Mouse (Mus musculus) embryonic facial prominence, embryonic 15.5 days (tissue): ENCODE results near the gene Fat4. TPM values are rescaled to one million over a fixed set of nuclear protein-coding genes. Genes with fewer than 3 reads are reported as not detected.

Source experiments
- ATAC-seq: fragments of 200-750 bp; cut with Nextera tagmentation; 2 replicates; pipeline ENCODE4 v1.8.0; 2017; ENCODE audit warnings: low read depth, moderate TSS enrichment; ENCODE audit not compliant: insufficient number of reproducible peaks, low FRiP score, low TSS enrichment
- H3K27ac ChIP-seq: fragments of 300-500 bp; sonication (generic); replicated peaks from 2 replicates; pipeline ENCODE4 v1.5.1; 2015; ENCODE audit warnings: mild to moderate bottlenecking, inconsistent platforms
- H3K27me3 ChIP-seq: fragments of 300-500 bp; sonication (generic); 2 replicates; pipeline ENCODE4 v1.6.1; 2015; ENCODE audit warnings: inconsistent platforms
- H3K36me3 ChIP-seq: fragments of 300-500 bp; sonication (generic); 2 replicates; pipeline ENCODE4 v1.6.1; 2015; ENCODE audit warnings: mild to moderate bottlenecking, inconsistent platforms
- H3K4me1 ChIP-seq: fragments of 300-500 bp; sonication (generic); 2 replicates; pipeline ENCODE4 v1.6.1; 2015; ENCODE audit warnings: inconsistent platforms
- H3K4me2 ChIP-seq: fragments of 300-500 bp; sonication (generic); replicated peaks from 2 replicates; pipeline ENCODE4 v1.6.1; 2015; ENCODE audit warnings: mild to moderate bottlenecking, inconsistent platforms
- H3K4me3 ChIP-seq: fragments of 300-500 bp; sonication (generic); replicated peaks from 2 replicates; pipeline ENCODE4 v1.5.1; 2015; ENCODE audit warnings: mild to moderate bottlenecking, inconsistent platforms
- H3K9ac ChIP-seq: fragments of 300-500 bp; sonication (generic); 2 replicates; pipeline ENCODE4 v1.6.1; 2015; ENCODE audit warnings: inconsistent platforms
- H3K9me3 ChIP-seq: fragments of 300-500 bp; sonication (generic); replicated peaks from 2 replicates; pipeline ENCODE4 v1.6.1; 2016; ENCODE audit warnings: inconsistent platforms
- WGBS: fragments of 180-500 bp; shearing (Covaris S2); methylation state at CpG from one replicate; pipeline ENCODE4 v1.1.7; 2015; 5-methylcytosine and 5-hydroxymethylcytosine counted together
- polyA plus RNA-seq: library from polyadenylated mRNA; unstranded; fragments of >200 nt; fragmentation: Nextera tagmentation; extraction: Ambion mirVana; gene quantifications from 2 replicates; pipeline ENCODE4 v1.2.1, GENCODE M21; 2015

Gene Fat4
- polyA plus RNA-seq, 1 experiment from 2014 or later, result 9.5 TPM

DNA sequence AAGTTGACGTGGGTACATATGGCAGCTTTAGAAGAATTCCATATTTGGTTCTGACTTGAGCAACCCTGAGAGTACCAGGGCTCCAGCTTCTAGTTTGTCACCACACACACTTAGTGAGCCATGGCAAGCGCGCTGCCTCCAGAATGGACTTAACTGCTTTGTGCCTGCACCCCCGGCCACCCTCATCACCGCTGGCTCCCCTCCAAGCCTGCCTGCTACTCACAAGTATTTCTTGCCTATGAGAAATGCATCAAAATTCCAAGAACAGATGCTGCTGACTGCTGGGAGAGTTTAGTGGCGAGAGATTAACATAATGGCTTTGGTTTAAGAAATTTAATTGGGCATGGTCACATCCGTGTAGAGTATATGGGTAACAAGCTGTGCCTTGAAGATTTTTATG lies 48.0 kb downstream of the Fat4 start:
- Histone ChIP-seq H3K27me3 (no peaks in the 10 kb centered on the region), H3K9me3 (no peaks in the 10 kb centered on the region), H3K4me3 (no peak overlapping the region), H3K4me2 (peak overlapping the region; percentile 17; the same call in 1 of the 2 replicates), H3K4me1 (peaks cover 40% of the 10 kb centered on the region), H3K9ac (no peak overlapping the region), H3K27ac (no peak overlapping the region; the same call in 1 of the 2 replicates), H3K36me3 (no peaks in the 10 kb centered on the region)
- WGBS, result 31% methylated on average over 7 of the region's 7 CpGs
- ATAC-seq, result no peak

DNA sequence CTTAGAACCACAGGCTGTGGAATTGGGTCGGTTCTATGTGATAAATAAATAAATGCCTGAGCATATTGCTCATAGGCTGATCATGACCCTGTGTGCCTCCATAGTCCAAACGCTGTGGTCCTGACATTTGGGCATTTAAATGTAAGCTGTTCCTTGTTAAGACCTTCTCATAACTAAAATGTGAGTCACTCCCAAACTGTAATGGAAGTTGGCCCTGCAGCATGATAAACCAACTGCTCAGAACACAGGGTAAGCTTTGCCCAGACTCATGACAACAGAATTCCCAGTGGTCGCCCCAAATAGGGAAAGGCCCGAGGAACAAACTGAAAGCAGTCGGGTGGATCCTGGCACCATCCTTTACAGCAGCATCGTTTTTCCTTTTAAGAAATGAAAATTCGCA lies 49.7 kb downstream of the Fat4 start:
- 0 out of 2 replicates have a peak overlapping the region, but pooled peaks have one; percentile 5 for H3K27ac ChIP-seq
- H3K36me3 ChIP-seq, result no peaks in the 10 kb centered on the region
- H3K4me1 ChIP-seq, result peaks cover 44% of the 10 kb centered on the region
- H3K27me3 ChIP-seq, result no peaks in the 10 kb centered on the region
- H3K9me3 ChIP-seq, result no peaks in the 10 kb centered on the region
- no peak overlapping the region for H3K4me2 ChIP-seq
- ATAC-seq, result no peak
- 59% methylated on average over 7 of the region's 7 CpGs for WGBS
- H3K9ac ChIP-seq, result no peak overlapping the region
- no peak overlapping the region for H3K4me3 ChIP-seq

DNA sequence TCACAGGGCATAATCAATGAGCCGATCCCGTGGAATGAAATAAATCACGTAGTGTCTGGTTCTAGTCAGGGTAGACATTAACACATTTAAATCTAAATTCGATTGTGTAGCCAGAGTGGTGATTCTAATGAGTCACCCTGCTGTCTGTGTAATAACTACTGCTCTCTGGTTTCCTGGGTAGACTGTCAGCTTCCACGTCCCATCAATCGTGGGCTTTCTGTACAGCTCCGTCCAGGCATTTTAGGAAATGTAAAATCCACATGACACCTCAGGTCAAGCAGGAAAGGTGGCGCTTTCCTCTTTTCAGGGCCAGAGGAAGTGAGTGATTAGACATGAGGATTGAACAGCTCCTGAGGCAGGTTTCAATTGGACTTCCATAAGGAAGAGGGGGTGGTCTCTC lies 50.4 kb downstream of the Fat4 start:
- no peak overlapping the region for H3K4me3 ChIP-seq
- no peak overlapping the region; the same call in 1 of the 2 replicates for H3K27ac ChIP-seq
- no peaks in the 10 kb centered on the region for H3K9me3 ChIP-seq
- no peaks in the 10 kb centered on the region for H3K27me3 ChIP-seq
- no peaks in the 10 kb centered on the region for H3K36me3 ChIP-seq
- H3K4me1 ChIP-seq, result peaks cover 44% of the 10 kb centered on the region
- WGBS, result 68% methylated on average over 8 of the region's 8 CpGs
- no peak overlapping the region for H3K9ac ChIP-seq
- H3K4me2 ChIP-seq, result no peak overlapping the region
- no peak for ATAC-seq

DNA sequence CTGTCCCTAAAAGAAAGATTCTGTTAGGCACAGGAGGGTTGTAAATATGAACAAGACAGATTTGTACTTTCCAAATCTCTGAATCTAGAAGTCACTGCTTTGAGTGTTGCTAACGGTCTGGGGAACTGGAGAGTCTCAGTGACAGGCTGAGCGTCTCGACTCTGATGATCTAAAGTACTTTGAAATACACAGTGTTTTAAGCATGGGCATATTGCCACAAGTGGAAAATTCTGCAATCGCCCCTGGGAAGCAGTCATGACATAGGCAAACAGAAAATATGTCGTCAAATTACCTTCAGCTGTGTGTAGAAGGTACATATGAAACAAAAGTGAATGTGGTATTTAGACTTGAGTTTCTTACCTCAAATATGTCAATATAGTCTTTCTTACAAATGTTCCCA lies 51.4 kb downstream of the Fat4 start:
- H3K9me3 ChIP-seq, result no peaks in the 10 kb centered on the region
- no peak overlapping the region for H3K4me2 ChIP-seq
- H3K27me3 ChIP-seq, result no peaks in the 10 kb centered on the region
- H3K9ac ChIP-seq, result no peak overlapping the region
- 28% methylated on average over 5 of the region's 5 CpGs for WGBS
- ATAC-seq, result no peak
- no peak overlapping the region for H3K27ac ChIP-seq
- H3K4me3 ChIP-seq, result no peak overlapping the region
- peaks cover 44% of the 10 kb centered on the region for H3K4me1 ChIP-seq
- peaks cover 5% of the 10 kb centered on the region; the same call in 1 of the 2 replicates for H3K36me3 ChIP-seq

DNA sequence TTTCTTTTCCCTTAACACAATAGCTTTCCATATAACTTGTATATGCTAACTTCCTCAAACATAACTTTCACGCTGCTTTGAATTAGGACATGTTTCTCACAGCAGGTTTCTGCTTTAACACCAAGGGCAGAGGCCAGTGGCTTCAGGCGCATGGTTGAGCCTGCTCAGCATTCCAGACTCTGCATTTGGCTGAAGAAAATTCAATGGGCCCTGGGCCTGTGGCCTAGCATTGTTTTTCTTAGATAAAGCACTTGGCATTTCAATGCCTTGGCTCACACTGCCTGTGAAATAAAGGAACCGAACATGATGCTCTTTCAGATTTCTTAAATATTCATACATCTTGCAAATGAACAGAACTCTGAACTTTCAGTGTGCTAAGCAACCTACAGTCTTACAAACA lies 52.8 kb downstream of the Fat4 start:
- Histone ChIP-seq H3K27ac (no peak overlapping the region), H3K36me3 (peaks cover 6% of the 10 kb centered on the region; the same call in 1 of the 2 replicates)
- ATAC-seq, result no peak

DNA sequence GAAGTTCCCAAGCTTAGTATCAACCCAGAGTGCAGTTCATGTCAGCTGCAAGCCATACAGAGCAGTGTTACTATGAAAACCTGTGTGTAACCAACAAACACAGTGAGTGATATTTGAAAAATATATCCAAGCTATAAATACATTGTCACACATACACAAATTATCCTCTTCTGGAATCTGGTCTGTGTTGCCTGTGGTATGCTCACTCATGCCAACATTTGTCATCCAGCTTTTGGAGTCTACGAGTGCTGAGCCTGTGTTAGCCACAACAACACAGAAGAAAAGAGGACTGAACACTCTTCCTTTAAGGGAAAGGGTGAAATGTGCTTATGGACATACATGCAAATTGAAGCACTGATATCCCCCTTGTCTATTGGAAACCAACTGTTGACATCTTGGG lies 53.6 kb downstream of the Fat4 start:
- Histone ChIP-seq H3K9me3 (no peaks in the 10 kb centered on the region), H3K27ac (no peak overlapping the region), H3K27me3 (no peaks in the 10 kb centered on the region), H3K36me3 (peaks cover 6% of the 10 kb centered on the region; the same call in 1 of the 2 replicates), H3K4me1 (peaks cover 33% of the 10 kb centered on the region), H3K4me3 (no peak overlapping the region), H3K9ac (no peak overlapping the region), H3K4me2 (no peak overlapping the region)
- no peak for ATAC-seq
- WGBS, result 33% methylated on average over 1 of the region's 1 CpGs

More for the DNA sequence above, 52.8 kb downstream of the Fat4 start:
- no peaks in the 10 kb centered on the region for H3K9me3 ChIP-seq
- H3K9ac ChIP-seq, result no peak overlapping the region
- peaks cover 38% of the 10 kb centered on the region for H3K4me1 ChIP-seq
- no peak overlapping the region for H3K4me3 ChIP-seq
- no peak overlapping the region for H3K4me2 ChIP-seq
- WGBS, result 41% methylated on average over 3 of the region's 3 CpGs
- H3K27me3 ChIP-seq, result no peaks in the 10 kb centered on the region

DNA sequence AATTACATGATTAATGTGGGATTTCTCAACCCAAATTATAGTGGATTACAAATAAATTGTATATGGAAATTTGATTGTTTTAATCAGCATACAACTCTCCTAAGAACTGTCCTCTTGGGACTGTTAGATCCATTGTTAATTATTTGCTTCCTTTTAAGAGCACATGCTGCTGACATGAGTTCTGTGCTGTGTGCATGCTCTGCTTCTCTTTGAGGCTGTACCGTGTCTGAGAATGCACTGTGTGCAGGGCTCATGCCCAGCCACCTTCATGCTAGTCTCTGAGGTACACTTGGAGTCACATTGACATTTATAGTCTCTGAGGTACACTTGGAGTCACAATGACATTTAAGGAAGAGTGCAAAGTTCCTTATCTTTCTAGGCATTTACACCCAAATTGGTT lies 58.4 kb downstream of the Fat4 start:
- Histone ChIP-seq H3K27ac (no peak overlapping the region), H3K9ac (no peak overlapping the region), H3K4me1 (peaks cover under 1% of the 10 kb centered on the region; the same call in 1 of the 2 replicates), H3K4me2 (no peak overlapping the region), H3K27me3 (no peaks in the 10 kb centered on the region), H3K36me3 (peaks cover 15% of the 10 kb centered on the region; the same call in 1 of the 2 replicates), H3K9me3 (no peaks in the 10 kb centered on the region), H3K4me3 (no peak overlapping the region)
- no peak for ATAC-seq
- WGBS, result 71% methylated on average over 1 of the region's 1 CpGs

DNA sequence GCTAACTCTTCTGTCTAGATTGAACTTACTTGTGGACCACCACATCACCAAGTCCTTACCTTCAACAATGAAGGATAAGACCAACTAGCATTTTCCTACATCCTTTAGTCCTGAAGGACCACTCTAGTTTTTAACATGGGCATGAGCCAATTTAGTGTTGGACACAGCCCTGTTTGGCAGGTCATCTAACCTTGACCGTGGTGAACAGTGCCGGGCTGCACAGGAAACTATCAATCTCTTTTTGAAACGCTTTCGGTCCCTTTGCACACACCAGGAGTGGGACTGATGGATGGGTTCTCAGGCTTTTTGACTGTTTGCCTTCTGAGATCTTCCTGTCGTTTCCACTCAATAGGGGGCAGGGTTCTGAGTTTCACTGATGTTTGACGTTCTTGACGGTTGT lies 61.0 kb downstream of the Fat4 start:
- H3K9me3 ChIP-seq, result no peaks in the 10 kb centered on the region
- no peaks in the 10 kb centered on the region for H3K27me3 ChIP-seq
- H3K4me1 ChIP-seq, result no peaks in the 10 kb centered on the region
- H3K9ac ChIP-seq, result no peak overlapping the region
- no peak overlapping the region for H3K27ac ChIP-seq
- no peak for ATAC-seq
- 79% methylated on average over 7 of the region's 7 CpGs for WGBS
- H3K4me3 ChIP-seq, result no peak overlapping the region
- no peak overlapping the region for H3K4me2 ChIP-seq
- H3K36me3 ChIP-seq, result peaks cover 25% of the 10 kb centered on the region

DNA sequence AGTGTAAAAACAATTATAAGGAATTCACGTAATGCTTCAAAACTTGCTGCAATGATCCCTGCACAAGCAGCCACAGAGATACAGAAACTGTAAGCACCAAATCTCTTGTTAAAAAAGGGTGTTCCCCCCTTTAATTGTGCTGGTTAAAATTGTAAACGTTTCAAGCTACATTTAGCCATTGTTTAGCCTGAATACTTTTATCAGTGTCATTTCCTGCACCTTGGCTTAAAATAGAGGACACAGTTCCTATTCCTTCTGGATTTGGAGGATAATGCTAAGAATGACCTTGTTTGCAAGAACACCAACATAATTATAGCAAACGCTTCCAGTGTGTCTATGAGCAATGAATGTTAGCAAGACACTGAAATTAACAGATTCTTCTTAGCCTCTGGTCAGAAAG lies 65.9 kb downstream of the Fat4 start:
- no peaks in the 10 kb centered on the region for H3K4me1 ChIP-seq
- WGBS, result 62% methylated on average over 3 of the region's 3 CpGs
- no peak overlapping the region for H3K4me2 ChIP-seq
- ATAC-seq, result no peak
- peaks cover 31% of the 10 kb centered on the region for H3K36me3 ChIP-seq
- no peak overlapping the region for H3K27ac ChIP-seq
- H3K9me3 ChIP-seq, result no peaks in the 10 kb centered on the region
- no peaks in the 10 kb centered on the region for H3K27me3 ChIP-seq
- no peak overlapping the region for H3K9ac ChIP-seq
- no peak overlapping the region for H3K4me3 ChIP-seq

DNA sequence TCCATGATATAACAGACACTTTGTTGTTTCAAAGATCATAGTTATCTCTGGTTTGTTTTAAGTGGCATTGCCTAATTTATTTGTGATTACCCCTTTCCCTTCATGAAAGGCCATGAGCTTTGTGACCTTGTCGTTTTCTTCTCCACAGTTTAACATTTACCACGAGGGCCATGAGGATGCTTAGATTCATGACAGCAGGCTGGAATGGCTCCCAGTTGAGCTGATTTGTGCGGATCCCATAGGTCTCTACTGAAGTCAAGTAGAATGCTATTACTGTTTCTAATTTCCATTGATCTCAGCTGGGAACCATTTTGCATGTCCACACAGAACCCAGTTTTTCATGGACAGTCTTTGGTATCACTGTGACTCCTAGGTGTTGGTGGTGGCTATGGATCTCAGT lies 67.5 kb downstream of the Fat4 start:
- Histone ChIP-seq H3K4me1 (no peaks in the 10 kb centered on the region), H3K36me3 (peaks cover 38% of the 10 kb centered on the region), H3K27ac (no peak overlapping the region), H3K4me3 (no peak overlapping the region), H3K27me3 (no peaks in the 10 kb centered on the region), H3K9ac (no peak overlapping the region), H3K9me3 (no peaks in the 10 kb centered on the region), H3K4me2 (no peak overlapping the region)
- WGBS, result 43% methylated on average over 3 of the region's 3 CpGs
- ATAC-seq, result no peak

DNA sequence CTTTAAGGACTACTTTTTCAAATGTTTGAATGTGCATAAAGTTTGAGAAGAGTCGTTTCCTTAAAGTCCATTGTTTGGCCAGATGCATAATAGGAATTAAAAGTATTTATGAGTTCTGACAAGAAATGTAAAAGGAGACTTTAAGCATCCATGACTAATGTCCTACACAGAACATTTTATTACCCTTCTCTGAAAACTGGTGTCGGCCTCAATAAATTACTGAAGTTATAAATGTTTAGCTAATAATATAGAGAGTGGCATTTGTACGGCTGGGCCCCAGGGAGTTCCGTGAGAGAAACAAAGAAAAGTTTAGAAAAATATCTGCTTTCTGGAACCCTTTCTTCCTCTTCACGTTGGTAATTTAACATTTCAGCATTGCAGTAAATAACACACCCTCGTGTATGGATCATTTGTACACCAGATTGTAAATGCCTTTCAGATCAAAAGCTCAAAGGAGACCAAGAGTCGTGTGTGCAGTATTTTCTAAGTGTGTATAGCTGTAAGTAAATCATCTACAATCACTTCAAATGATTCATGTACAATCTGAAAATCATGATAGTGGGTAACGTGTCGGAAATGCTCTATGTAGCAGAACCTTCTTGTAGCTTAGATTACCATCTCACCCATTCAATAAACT lies 69.4 kb downstream of the Fat4 start:
- Histone ChIP-seq H3K4me3 (no peak overlapping the region), H3K27ac (no peak overlapping the region), H3K4me1 (no peaks in the 10 kb centered on the region), H3K9me3 (no peaks in the 10 kb centered on the region), H3K9ac (no peak overlapping the region), H3K4me2 (no peak overlapping the region), H3K27me3 (no peaks in the 10 kb centered on the region), H3K36me3 (peaks cover 28% of the 10 kb centered on the region)
- no peak for ATAC-seq
- 63% methylated on average over 9 of the region's 9 CpGs for WGBS

DNA sequence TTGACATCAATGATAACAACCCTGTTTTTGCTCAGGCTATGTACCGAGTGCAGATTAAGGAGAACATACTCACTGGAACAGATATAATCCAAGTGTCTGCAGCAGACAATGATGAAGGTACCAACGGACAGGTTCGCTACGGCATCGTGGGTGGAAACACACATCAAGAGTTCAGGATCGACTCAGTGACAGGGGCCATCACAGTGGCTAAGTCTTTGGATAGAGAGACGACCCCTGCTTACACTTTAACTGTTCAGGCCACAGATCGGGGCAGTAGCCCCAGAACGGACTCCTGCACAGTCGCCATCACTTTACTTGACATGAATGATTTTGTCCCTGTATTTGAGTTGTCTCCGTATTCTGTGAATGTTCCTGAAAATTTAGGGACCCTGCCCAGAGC lies 70.4 kb downstream of the Fat4 start:
- H3K4me1 ChIP-seq, result no peaks in the 10 kb centered on the region
- no peak for ATAC-seq
- 96% methylated on average over 11 of the region's 11 CpGs for WGBS
- H3K27me3 ChIP-seq, result no peaks in the 10 kb centered on the region
- H3K9ac ChIP-seq, result no peak overlapping the region
- H3K9me3 ChIP-seq, result no peaks in the 10 kb centered on the region
- H3K36me3 ChIP-seq, result peaks cover 28% of the 10 kb centered on the region
- H3K27ac ChIP-seq, result no peak overlapping the region
- no peak overlapping the region for H3K4me3 ChIP-seq
- H3K4me2 ChIP-seq, result no peak overlapping the region
